Mouse (Mus musculus) gastrocnemius, adult 8-10 months (tissue): ENCODE measurements around the gene Ttc21b. TPM values are rescaled to one million over a fixed set of nuclear protein-coding genes. Genes with fewer than 3 reads are reported as not detected.
A peak's percentile ranks its signal among the peaks of the same experiment; 100 is the strongest.
"Not testable (repeated sequence)": the region's sequence is repeated elsewhere in the genome, so short reads cannot be mapped to it uniquely, and the experiment has no call there.

Source experiments
- DNase-seq, 2 experiments: peaks; one replicate each; pipeline ENCODE4 v3.0.0; 2022; ENCODE audit warnings: low spot score in 2 of 2
- total RNA-seq, 4 experiments: library from RNA; stranded (reverse); gene quantifications; 2 replicates each; pipeline ENCODE4 v1.2.4; 2022

Gene Ttc21b
- total RNA-seq, result 1 to 10 TPM in 2 of 4 experiments, under 1 TPM in 2; 0.63 to 1.3 (median 1.0) TPM

DNA sequence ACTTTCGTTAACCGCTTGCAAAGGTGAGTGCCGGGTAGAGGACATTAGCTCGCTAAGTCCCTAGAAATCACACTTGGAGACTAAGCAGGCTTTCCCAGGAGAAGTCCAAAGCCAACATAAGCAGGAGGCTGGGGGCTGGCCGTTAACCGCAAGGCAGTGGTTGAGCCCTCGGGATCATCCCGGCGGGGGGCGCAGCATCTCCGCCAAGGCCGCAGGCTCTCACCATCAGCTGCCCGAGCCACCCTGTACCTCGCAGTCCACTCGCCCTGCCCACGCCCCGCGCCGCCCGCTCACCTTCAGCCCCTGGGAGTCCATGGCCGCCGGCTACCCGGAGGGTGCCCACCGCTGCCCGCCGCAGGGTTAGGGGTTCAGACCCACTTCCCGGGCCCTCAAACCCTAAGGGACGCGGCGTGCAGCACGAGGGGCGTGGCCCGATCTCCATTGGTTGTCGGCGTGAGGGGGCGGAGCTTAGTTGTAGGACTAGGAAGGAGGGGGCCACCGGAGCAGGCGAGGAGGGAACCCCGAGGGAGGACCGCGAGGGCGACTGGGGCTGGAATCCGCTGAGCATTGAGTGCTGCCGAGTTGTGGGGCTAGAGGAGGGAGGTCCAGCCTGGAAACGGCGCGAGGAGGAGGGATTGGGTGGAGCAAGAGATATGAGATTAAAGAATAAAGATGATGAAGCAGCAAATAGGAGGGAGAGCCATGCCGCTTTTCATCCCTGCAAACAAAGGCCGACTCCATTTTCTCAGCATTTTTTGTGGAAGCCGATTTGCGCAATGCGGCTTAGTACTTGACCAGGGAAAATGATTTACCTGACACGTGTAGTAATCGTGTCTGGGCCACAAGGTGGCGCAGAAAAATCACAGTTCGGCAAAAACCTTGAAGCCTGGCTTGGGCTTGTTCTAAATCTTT is at the start of gene Ttc21b:
Gene Ttc21b, minus strand, starts transcription at position 398 of the 912 bp plus-strand sequence.
- DNase-seq, result peak; percentile 80 to 88

DNA sequence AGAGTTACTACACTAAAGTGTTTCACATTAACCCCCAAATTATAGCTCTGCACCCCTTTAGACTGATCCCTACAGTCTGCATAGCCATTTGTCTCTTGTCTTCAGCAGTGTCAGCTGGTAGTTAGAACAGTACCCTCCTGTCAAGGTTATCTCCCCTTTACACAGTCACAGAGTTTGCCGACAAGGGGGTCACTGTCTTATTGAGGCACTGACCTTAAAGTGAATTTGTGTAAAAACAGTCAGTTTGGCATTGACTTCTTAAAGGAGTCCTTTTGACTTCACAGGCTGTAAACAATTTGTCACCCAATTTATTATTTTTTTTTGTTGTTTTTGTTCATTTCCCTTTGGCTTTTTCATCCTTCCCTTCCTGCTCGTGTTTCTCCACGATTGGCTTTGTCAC is 16.1 kb upstream of the Ttc21b start:
- DNase-seq, result no peak

DNA sequence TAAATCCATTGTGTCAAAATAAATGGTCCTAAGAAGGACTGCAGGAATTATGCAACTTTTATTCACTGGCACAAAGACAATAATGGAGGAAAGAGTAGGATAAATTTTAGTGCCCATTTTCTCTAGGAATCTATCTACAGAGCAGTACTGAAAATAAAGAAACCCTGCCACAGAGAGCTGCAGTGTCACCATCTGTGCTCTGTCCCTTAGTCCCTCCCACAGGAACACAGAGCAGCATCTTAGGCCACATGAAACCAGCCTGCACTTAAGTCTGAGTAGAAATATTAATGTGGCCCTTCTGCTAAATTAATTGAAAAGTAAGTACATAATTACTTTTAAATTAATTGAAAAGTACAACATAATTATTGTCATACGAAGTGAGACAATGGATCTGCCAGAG is 12.4 kb downstream of the Ttc21b start:
- DNase-seq, result no peak

DNA sequence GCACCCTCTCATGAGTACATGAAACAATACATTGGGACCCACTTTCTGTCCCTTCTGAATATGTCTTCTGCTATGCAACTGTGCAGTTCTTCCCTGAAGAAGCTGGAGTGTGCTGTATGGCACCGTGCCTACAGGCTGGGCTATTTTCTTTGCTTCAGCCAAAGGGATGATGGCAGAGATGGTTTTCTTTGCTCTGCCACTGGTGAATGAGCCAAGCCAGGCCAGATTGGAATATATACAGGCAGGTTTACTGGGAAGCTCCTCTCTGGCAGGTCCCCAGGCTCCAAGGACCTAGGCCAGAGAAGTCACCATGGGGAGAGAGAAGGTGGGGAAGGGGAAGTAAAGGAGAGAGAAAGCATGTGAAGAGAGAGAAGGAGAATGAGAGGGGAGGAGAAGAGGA is 16.1 kb downstream of the Ttc21b start:
- DNase-seq, result no peak

DNA sequence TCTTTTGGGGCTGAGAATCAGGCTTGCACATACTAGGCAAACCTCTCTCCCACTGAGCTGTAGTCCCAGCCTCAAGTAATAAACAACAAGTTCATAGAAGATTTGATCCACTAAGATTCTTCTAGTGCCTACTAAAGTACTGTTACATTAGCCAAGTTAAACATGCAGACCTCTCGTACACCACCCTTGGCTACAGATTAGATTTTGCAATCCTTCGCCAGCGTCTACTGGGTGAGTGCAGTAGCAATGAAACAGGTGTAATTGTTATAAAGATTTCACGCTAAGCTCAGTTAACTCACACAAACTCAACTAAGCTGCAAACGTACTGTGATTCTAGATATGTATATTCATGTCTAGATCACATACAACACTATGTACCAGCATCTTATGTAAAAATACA is 17.5 kb downstream of the Ttc21b start:
- no peak for DNase-seq

DNA sequence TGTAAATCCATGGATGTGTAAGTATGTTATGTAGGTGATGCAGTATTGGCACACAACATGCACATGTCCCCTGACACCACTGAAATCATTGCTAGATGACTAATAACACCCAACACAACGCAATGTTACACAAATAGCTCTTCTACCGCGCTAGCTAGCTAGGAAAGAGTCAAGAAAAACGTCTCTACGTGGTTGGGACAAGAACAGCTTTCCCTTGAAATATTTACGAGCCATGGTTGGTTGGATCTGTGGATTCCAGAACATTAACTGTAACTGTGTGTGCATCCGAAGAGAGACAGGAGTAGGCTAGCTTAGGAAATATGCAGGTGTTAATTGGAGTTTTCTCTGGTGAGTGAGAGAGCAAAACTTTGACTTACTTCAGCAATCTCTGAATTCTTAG is 35.5 kb downstream of the Ttc21b start:
- no peak for DNase-seq

DNA sequence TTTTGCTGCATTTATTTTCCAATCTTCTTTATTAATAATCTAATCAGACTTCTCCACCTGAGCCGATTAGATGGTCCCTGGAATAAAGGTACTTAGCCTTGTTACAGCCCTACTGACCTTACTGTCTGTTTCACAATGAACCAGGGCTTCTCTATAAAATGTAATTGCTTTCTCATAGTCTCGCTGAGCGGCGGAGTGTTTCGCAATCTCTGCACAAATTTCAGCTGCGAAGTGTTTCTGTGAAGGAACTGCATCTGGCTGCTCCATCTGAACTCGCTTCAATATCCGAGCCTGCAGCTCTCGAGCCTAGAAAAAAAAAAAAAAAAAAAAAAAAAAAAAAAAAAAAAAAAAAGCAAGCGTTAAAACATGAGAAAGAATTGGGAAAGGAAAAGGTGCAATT is 46.5 kb downstream of the Ttc21b start:
- no peak for DNase-seq

DNA sequence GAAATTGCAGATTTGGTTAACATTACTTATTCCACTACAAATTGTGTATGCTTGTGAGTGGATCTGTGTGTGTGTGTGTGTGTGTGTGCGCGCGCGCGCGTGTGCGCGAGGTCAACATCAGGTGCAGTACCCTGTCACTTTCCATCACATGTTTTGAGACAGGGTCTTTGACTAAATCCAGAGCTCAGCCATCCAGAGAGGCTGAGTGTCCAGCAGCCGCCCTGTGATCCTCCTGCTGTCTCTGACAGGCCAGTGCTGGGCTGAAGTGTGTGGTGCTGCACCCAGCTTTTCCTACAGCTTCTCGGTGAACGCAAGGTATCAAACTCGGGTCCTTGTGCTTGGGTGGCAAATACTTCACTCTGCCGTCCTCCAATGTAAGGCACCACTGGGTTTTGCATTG is 47.1 kb downstream of the Ttc21b start:
- no peak for DNase-seq

DNA sequence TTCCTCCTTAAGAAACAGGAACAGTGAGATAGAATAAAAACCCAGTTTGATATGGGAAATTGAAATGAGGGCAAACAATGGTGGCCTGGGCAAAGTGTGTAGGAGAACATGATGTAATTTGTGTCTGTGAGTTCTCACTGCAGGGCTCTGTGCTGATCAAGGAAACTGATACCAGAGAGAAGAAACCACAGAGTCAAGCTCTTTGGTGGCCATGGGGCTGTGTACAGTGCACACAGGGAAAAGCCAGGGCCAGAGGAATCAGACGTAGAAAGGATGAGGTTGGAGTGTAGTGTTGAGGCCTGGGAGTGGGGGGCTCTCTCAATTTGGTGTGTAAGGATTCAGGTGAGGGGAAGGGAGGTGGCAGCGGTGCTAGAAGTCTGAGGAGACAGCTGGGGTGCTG is 49.6 kb downstream of the Ttc21b start:
- no peak for DNase-seq

DNA sequence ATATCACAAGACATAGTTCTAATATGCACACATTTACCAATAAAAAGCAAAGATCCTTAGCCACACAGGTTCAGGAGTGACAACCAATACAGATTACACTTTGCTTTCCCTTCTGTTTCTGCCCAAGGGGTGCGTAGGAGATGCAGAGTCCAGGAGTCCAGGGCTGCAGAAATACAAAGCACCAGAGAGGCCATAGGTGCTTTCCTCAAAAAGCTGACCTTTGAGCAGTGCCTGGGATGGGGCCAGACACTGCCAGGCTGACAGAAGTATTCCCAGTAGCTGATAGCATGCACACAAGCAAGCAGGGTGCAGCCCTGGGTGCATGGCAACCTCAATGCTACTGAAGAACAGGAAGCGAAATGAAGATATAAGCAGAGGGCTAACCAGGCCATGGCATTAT is 52.2 kb downstream of the Ttc21b start:
- no peak for DNase-seq

DNA sequence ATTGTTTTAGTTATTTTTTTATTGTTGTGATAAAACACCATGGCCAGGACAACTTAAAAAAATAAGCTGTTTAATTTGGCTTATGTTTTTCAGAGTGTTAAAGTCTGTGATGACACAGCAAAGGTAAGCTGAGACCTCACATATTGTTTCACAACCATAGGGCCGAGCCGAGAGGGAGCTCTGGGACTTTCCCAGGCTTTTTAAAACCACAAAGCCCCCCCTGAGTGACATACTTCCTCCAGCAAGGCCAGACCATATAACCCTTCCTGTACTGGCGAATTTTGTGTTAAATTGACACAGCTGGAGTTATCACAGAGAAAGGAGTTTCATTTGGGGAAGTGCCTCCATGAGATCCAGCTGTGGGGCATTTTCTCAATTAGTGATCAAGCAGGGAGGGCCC is 56.2 kb downstream of the Ttc21b start:
- DNase-seq, result no peak

DNA sequence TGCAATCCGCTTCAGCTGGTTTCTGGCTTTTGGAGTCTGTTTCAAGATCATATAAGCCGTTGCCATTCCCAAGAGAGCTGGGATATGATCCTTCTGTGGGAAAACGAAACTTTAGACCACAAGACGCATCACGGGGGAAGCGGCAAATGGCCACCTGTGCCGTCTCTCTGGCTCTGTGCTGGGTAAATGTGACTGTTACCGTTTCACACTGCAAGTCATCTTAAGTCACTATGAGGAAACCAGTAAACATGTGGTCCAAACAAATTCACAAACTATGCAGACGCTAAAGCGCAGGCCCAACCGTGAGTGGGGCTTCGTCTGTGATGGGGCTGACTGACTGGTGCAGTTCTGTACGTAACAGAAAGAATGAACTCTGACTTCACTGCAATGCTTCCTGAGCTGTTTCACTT is 64.7 kb downstream of the Ttc21b start:
- DNase-seq, result no peak

DNA sequence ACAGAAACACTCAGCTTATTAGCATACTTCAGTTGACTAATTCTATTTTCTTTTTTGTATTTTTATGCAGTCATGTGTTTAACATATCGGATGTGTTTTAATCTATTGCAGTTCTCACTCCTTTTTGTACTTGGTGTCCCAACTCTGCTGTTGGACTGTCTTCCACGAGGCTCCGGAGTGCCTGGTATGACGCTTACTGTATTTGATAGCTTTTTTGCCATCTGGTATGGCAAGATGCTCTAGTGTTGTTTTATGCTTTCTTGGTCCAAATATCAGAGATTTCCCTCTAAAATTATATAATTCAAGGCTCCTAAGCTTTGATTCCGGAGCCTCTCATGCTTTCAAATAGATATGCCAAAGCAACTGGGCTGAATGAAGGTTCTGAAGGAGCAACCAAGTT is 66.3 kb downstream of the Ttc21b start:
- DNase-seq, result no peak

DNA sequence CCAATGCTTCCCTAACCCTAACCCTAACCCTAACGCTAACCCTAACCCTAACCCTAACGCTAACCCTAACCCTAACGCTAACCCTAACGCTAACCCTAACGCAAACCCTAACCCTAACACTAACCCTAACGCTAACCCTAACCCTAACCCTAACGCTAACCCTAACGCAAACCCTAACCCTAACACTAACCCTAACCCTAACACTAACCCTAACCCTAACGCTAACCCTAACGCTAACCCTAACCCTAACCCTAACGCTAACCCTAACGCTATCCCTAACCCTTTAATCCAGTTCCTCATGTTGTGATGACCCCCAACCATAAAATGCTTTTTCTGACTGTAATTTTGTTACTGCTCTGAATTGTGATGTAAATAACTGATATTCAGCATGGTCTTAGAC is 67.2 kb downstream of the Ttc21b start:
- DNase-seq, result not testable (repeated sequence)

DNA sequence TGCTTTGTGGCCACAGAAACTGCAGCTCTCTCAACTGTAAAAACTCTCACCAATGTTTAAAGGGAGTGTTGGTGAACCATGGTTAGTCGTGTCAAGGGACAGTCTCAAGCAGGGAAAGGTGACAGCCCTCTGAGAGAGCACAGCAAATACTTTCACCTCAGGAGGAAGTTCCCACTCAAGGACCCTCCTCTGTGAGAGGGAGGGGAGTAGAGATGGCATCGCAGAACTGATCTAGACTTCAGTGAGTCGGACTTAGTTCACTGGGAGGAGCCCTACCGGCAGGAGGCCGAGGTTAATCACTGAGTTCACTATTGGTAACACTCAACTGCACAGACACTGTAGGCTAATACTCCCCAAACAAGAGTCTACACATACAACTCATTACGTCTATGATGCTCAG is 68.9 kb downstream of the Ttc21b start:
- DNase-seq, result no peak

DNA sequence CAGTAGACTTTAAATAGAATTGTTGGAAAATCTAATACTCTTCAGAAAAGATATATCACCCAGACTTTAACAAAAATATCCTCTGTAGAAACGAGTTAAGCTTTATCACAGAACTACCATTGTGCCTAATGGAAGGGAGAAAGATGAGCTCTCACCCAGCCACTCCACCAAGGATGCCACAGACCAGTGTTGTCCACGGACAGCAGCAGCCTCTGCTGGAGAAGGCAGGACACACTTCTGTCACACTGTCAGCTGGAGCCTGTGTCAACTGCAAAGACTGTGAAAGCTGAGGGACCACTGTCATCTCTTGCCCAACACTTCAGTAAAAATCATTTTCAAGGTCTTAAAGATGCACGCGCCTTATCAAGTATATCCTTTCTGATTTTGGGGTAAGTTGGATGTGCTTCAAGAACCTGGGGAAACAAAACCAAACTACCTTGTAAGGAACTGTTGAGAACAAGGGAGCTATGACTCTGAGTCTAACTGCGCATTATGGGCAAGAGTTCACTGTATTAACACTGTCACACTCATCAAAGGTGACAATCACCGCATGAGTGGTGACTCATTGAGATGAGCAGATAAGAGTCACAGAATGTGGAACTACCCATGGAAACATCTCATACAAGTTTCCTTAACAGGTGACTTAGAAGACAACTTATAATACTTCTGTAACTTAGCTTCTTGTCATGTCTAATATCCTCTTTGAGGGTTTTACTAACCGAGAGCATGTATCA is 71.8 kb downstream of the Ttc21b start:
- DNase-seq, result no peak

DNA sequence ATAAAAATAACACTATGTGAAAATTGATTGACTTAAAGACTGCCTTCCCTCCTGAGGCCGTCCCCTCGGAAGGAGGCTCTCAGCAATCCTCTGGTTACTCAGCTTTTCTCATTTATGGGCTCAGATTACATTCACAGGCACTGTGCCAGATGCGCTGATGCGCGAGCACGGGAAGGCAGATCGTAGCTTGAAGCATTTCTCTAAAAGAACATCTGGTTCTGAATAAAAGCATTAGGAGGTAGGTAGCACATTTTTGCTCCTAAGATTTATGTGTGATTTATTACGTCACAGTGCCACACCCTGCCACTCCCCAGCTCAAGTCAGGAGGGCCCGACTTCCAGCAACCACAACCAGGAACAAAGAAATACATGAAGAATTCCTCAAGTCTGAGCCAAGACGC is 76.1 kb downstream of the Ttc21b start:
- peak; percentile 8 to 13 for DNase-seq

DNA sequence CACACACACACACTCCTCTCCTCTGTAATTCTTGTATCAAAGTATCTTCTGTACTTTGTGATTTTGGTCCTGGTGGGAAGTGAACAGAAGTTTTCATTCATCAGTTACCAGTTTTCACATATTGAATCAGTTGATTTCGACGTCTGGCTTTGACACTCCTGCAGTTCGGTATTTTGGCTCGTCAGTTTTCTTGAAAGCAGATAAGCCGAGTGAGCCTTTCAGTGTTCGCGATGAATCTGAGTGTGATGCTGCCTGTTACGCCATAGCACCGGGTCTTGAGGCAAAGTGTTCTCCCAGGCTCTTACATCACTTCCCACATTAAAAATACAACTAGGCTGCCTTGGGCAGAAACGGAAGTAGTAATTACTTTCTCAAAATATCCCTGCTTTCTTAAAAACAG is 76.6 kb downstream of the Ttc21b start:
- no peak for DNase-seq

DNA sequence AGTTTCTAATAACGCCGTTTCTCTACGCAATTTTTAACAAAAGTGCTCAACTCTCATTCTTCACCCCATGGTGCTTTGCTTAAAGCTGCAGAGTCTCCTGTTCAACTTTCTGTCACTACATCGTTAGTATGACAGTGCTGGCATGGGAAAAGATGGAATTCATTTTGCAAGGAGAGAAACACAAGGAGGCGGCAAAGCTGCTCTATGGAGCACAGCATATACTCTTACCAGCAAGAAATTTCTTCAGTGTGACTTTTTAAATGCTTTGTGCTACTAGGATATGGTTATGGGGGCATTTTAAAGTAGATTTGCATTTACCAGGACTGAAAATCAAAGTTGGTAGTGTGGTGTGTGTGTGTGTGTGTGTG is 77.6 kb downstream of the Ttc21b start:
- DNase-seq, result no peak

DNA sequence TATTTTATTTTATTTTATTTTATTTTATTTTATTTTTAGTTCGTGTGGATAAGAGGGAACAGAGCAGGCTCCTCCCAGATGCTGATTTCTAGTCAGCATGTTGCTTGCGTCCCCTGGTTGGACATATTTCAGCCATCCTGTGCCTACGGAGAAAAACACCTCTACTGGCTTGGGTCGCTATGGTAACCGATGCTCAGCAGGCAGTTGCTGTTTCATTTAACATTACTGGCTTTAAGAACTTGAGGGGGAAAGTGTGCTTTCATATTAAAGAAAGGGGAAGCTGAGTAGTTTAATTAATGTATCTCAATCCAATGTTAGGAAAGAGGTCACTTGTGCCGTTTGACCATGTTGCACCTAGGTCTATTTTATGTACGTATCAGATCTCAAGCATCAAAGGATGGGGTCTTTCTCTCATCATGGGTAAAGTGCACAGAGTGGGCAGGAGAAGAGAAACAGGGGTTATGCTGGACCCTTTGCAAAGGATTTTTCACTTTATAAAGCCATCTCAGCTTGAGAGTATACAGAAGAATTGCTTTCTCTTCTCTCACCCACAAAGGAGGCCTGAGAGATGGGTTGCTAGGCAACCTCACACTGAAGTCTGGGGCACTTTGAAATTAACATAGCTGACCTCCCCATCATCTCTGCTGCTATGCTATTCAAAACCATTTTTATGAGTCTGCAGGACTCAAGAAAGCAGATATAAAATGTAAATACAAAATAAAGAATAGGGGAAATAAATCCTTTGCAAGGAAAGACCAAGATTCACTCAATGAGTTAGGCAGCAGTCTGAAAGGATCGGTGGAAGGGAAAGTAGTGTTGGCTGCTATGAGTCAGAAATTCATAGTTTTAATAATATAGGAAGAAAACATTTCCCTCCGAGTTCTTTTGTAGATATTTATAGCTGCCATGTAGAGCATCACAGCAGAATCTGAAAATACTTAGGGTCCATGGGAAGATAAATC is 78.2 kb downstream of the Ttc21b start:
- no peak for DNase-seq

DNA sequence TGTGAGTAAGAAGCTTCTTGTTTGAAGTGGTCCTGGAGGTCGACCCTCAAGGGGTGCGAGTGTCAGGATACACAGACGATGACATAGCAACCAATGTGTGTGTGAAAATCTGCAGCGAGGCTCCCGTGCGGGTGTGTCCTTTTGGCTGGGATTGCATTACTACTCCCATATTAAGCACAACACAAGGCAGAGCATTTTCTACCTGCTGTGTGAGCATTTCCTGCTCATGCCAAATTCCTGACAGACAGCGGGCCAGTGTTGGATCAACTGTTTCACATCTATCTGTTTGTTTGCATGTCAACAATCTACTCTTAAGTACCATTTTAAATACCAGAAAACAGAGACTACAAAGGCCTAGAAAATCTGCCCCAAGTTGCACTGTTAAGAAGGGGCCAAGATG is 79.4 kb downstream of the Ttc21b start:
- no peak for DNase-seq

DNA sequence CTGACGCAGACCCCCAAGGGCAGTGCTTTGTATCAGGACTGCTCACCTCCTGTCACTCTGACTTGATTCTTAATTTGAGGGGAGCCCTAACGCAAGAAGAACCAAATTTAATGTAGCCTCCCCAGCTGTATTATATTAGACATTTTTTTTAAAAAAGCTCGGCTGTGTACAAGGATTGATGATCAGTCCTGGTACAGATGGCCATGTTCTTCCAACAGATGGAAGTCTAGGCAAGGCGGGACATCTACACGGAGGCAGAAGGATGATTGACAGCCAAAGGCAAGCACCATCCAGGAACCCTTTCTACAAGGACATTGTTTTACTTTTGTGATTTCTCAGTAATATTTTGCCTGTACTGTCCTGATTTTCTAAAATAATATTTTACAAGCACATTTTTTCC is 83.3 kb downstream of the Ttc21b start:
- DNase-seq, result no peak
